Mouse (Mus musculus) embryonic fibroblast, embryonic 13.5 days (primary cell): ENCODE measurements around the gene Pip5k1c. TPM values are rescaled to one million over a fixed set of nuclear protein-coding genes. Genes with fewer than 3 reads are reported as not detected.
A peak's percentile ranks its signal among the peaks of the same experiment; 100 is the strongest.

Source experiments
- H3K27ac ChIP-seq: 2 replicates; pipeline ENCODE4 v1.5.1; 2012; ENCODE audit warnings: low read length, control low read depth, inconsistent platforms; ENCODE audit not compliant: insufficient read depth
- H3K4me1 ChIP-seq: 2 replicates; pipeline ENCODE4 v1.6.1; 2011; ENCODE audit warnings: low read length; ENCODE audit not compliant: control insufficient read depth, insufficient read depth
- H3K4me3 ChIP-seq: 2 replicates; pipeline ENCODE4 v1.5.1; 2011; ENCODE audit warnings: mild to moderate bottlenecking, control low read depth, low read length; ENCODE audit not compliant: insufficient read depth
- CTCF ChIP-seq: IDR thresholded peaks from 2 replicates; pipeline ENCODE4 v1.5.1; 2011; ENCODE audit warnings: mild to moderate bottlenecking, control low read depth, low read length, moderate library complexity, borderline replicate concordance; ENCODE audit not compliant: insufficient read depth
- POLR2A ChIP-seq: IDR thresholded peaks from 2 replicates; pipeline ENCODE4 v1.6.1; 2011; ENCODE audit warnings: low read depth, mild to moderate bottlenecking, control low read depth, low read length, moderate library complexity
- polyA plus RNA-seq: library from polyadenylated mRNA; stranded (reverse); fragments of >200 nt; gene quantifications from 2 replicates; pipeline ENCODE4 v1.2.4, GENCODE M21; 2011; ENCODE audit warnings: low read depth; ENCODE audit not compliant: missing spikeins, insufficient read length

Gene Pip5k1c
- polyA plus RNA-seq, 1 experiment, result 43.0 TPM

GRCm38 (mm10) chr10:81290698-81291460 is 1.9 kb upstream of the Pip5k1c start:
- TF ChIP-seq CTCF, result no peak
- TF ChIP-seq POLR2A, result no peak
- no peak overlapping the region for H3K4me3 ChIP-seq
- H3K4me1 ChIP-seq, result peaks cover 5% of the 10 kb centered on the region; the same call in 1 of the 2 replicates
- no peak overlapping the region for H3K27ac ChIP-seq

DNA sequence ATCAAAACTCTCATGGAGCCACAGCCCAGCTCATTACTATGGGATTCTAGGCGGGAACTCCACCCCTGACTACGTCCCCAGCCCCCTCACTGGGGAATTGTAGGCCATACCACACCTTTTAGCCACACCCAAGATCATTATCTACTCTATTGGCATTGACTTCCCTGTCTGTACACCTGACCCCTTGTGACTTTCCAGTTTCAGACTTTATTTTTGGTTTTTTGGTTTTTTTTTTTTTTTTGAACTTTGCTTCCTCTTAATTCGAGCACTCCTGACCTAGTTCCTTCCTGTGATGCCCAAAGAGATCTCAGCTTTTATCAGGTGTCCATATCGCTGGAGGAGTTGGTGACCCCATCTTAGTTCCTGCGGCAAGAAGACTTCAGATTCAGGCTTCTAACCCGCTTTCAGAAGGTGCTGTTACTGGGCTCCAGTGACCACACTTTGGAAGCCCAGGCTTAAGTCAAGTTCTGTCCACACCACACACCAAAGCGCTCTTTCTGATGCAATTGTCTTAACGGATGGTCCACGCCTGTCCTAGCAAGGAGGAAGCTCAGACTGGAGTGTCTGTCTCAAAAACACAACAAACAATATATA is 1.2 kb upstream of the Pip5k1c start, which contains the start of gene Tjp3:
TSS of gene Tjp3 (minus strand) at position 71 of the 594 bp plus-strand sequence.
- no peak within 1 kb of the TSS for H3K4me3 ChIP-seq
- H3K4me1 ChIP-seq, result peaks cover 5% of the 10 kb centered on the region; the same call in 1 of the 2 replicates
- no peak for TF ChIP-seq CTCF
- no peak for TF ChIP-seq POLR2A
- H3K27ac ChIP-seq, result no peak within 1 kb of the TSS

- Histone ChIP-seq H3K27ac (no peak overlapping the region), H3K4me1 (peaks cover 5% of the 10 kb centered on the region; the same call in 1 of the 2 replicates), H3K4me3 (peak overlapping the region; percentile 62)
- TF ChIP-seq POLR2A (no peak), CTCF (no peak)
Measured at GRCm38 (mm10) chr10:81293334-81294030, 719 bp downstream of the Pip5k1c start.

GRCm38 (mm10) chr10:81294442-81294841 is 1.7 kb downstream of the Pip5k1c start:
- H3K4me3 ChIP-seq, result peak overlapping the region; percentile 62
- peaks cover 5% of the 10 kb centered on the region; the same call in 1 of the 2 replicates for H3K4me1 ChIP-seq
- no peak overlapping the region for H3K27ac ChIP-seq
- TF ChIP-seq CTCF, result no peak
- no peak for TF ChIP-seq POLR2A

DNA sequence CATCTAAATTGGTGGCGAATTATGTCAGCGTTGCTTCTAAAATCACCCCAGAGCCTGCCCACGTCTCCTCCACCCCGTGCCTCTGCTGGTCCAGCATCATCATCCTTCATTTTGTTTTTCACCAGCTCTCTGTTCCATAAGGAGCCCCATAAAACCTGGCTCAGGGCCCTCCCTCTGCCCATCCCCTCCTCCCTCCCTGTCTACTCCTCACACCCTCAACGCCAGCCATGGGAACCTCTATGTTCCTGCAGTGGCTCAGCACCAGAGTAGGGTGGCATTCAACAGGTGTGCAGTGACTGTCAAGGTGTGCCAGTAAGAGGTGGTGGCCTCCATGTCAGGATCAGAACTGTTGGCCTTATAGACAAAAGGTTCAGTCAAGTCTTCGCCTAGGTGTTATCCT is 2.4 kb downstream of the Pip5k1c start:
- Histone ChIP-seq H3K4me3 (no peak overlapping the region), H3K27ac (no peak overlapping the region), H3K4me1 (peaks cover 5% of the 10 kb centered on the region; the same call in 1 of the 2 replicates)
- TF ChIP-seq POLR2A, result no peak
- TF ChIP-seq CTCF, result no peak

DNA sequence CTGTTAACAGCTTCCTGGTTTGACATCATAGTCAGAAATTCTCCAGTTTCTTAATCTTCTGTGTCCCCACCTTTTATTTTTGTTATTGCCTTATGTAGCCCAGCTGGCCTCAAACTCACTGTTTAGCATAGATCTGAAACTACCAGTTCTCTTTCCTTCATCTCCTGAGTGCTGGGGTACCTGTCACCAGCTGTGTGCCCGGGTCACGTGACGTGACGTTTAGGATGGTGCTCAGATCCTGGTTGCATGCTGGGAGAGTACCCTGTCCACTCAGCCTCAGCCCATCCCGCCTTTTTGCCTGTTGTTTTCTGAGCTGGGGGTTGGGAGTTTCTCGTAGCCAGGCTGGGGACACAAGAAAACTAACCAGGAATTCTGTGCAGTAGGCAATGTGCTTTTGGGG is 4.5 kb downstream of the Pip5k1c start:
- Histone ChIP-seq H3K27ac (no peak overlapping the region), H3K4me3 (no peak overlapping the region), H3K4me1 (peaks cover 5% of the 10 kb centered on the region; the same call in 1 of the 2 replicates)
- TF ChIP-seq CTCF (no peak), POLR2A (no peak)

DNA sequence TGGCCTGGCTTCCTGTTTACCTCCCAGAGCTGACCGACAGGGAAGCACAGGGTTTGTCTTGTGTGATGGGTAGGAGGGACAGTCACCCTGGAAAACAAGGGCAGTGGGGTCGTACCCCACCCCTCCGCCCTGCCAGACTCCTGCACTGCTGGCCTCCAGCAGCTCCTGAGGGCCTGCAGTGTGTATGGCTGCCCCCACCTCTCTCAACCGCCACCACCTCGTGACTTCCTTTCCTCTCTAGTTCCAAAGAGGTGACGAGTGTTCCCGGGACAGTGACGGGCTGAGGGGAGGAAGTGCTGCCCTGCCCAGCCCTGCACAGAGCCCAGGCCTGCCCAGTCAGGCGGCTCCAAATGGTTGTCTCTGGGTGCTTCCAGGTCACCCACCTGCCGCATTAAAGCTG is 5.1 kb downstream of the Pip5k1c start:
- Histone ChIP-seq H3K27ac (no peak overlapping the region), H3K4me1 (peaks cover 8% of the 10 kb centered on the region; the same call in 1 of the 2 replicates), H3K4me3 (no peak overlapping the region)
- TF ChIP-seq CTCF (no peak), POLR2A (no peak)

DNA sequence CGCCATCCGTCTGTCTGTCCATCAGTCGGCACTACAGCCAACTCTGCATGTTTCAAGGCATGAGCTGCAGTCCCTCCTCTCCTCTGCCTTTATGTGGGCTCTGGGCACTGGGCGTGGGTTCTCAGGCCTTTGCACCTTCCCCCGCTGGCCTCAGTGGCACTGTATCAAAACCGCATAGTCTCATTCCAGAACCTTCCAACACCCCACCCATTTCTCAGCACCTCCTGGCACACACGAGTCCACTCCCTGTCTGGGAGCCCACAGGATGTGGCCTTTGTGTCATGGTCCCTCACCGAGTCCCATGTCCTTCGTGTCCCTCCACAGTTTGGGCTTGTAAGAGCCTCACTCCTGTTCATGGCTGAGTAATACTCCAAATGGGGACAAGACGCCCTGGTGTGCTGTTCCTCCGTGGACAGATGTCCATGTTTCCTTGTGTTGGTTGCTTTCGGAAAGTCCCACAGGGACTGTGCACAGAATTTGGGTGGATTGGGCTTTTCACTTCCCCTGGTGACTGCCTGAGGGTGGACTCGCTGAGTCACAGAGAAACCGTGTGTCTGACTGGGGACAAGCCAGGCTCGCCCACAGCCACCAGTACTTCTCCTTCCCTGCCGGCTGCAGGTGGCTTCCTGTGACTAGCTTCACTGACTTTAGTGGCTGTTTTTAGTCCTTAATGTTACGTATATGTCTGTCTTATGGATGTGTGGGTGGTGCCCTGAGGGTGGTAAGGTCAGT is 5.8 kb downstream of the Pip5k1c start:
- Histone ChIP-seq H3K4me1 (peaks cover 8% of the 10 kb centered on the region; the same call in 1 of the 2 replicates), H3K27ac (no peak overlapping the region)
- TF ChIP-seq POLR2A (no peak), CTCF (no peak)

DNA sequence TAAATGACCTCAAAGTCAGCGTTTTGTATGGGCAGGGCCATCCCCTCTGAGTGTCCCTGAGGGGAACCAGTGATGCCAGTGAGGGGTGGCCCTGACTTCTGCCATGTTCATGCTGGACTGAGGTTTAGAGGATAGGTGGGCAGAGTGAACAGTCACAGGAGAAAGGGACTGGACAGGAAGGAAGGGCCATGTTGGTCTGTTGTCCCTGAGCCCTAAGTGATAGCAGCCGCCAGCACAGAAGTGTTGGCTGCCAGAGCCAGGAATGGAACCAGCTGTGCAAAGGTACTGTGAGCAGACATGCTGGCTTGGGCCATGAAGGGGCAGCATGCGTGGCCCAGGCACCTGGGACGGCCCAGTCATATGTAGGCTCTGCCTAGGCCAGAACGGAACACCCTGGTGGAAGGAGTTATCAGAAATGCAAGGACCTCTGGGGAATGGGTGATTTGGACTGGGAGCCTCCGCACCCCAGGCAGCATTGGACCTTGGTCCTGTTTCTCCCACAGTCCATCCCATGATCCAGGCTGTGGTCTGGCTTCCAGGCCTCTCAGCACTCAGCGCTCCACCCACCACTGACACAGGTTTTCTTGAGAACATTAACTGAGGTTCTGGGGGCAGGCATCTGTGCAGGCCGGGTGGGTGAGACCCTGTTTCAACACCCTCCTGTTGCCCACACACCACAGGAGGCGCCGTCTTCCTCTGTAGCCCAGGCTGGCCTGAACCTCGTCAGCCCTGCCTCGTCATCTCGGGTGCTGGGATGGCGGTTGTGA is 7.0 kb downstream of the Pip5k1c start:
- TF ChIP-seq CTCF, result no peak
- no peak for TF ChIP-seq POLR2A
- Histone ChIP-seq H3K27ac (no peak overlapping the region), H3K4me1 (peaks cover 5% of the 10 kb centered on the region; the same call in 1 of the 2 replicates), H3K4me3 (no peak overlapping the region)

More for the DNA sequence above, 5.8 kb downstream of the Pip5k1c start:
- no peak overlapping the region for H3K4me3 ChIP-seq
